Mouse (Mus musculus): ENCODE measurements at regions not wholly inside any gene's neighbourhood (a gene's known extent, or its start where the extent isn't known, plus 50 kb on each side); places are given as distances from the start of the nearest gene placed in this dataset.
"Not testable (repeated sequence)": the region's sequence is repeated elsewhere in the genome, so short reads cannot be mapped to it uniquely, and the experiment has no call there.

- Histone ChIP-seq H3K4me2 (replicated peaks; ENCODE audit: low read depth, low read length, severe bottlenecking) (no peak overlapping the region), H3K4me3 (replicated peaks; ENCODE audit: low read length) (no peak overlapping the region), H3K27ac (replicated peaks; ENCODE audit: low read depth, low read length) (no peak overlapping the region), H3K4me1 (ENCODE audit: control insufficient read depth, insufficient read depth, low read length) (no peaks in the 10 kb centered on the region), H3K27me3 (ENCODE audit: control insufficient read depth, insufficient read depth, low read length) (no peaks in the 10 kb centered on the region), H3K9ac (ENCODE audit: low read depth, low read length, severe bottlenecking) (no peak overlapping the region), H3K36me3 (ENCODE audit: control insufficient read depth, insufficient read depth, low read length) (no peaks in the 10 kb centered on the region), H3K9me3 (ENCODE audit: control insufficient read depth, low read length) (no peaks in the 10 kb centered on the region)
- WGBS: 72% methylated on average over 7 of the region's 7 CpGs
- DNase-seq (ENCODE audit: low spot score) (no peak), ATAC-seq (ENCODE audit: low FRiP score, low read depth) (no peak)
- TF ChIP-seq POLR2A (IDR thresholded peaks at IDR 0.05; ENCODE audit: borderline replicate concordance, extremely low read depth, insufficient read depth, insufficient read length): no peak
Measured at GRCm38 (mm10) chr10:11515144-11515543, 171.9 kb downstream of the Epm2a start.

GRCm38 (mm10) chr10:11517122-11517521 is 173.9 kb downstream of the Epm2a start:
- no peak for TF ChIP-seq POLR2A (IDR thresholded peaks at IDR 0.05; ENCODE audit: borderline replicate concordance, extremely low read depth, insufficient read depth, insufficient read length)

GRCm38 (mm10) chr10:11531343-11531742 is 188.1 kb downstream of the Epm2a start:
- Histone ChIP-seq H3K4me1 (ENCODE audit: control insufficient read depth, insufficient read depth, low read length) (no peaks in the 10 kb centered on the region), H3K27ac (replicated peaks; ENCODE audit: low read depth, low read length) (no peak overlapping the region), H3K9ac (ENCODE audit: low read depth, low read length, severe bottlenecking) (no peak overlapping the region), H3K4me3 (replicated peaks; ENCODE audit: low read length) (no peak overlapping the region), H3K9me3 (ENCODE audit: control insufficient read depth, low read length) (no peaks in the 10 kb centered on the region), H3K36me3 (ENCODE audit: control insufficient read depth, insufficient read depth, low read length) (no peaks in the 10 kb centered on the region), H3K4me2 (replicated peaks; ENCODE audit: low read depth, low read length, severe bottlenecking) (no peak overlapping the region), H3K27me3 (ENCODE audit: control insufficient read depth, insufficient read depth, low read length) (no peaks in the 10 kb centered on the region)
- ATAC-seq (ENCODE audit: low FRiP score, low read depth) (no peak), DNase-seq (ENCODE audit: low spot score) (no peak)
- no peak for TF ChIP-seq POLR2A (IDR thresholded peaks at IDR 0.05; ENCODE audit: borderline replicate concordance, extremely low read depth, insufficient read depth, insufficient read length)
- WGBS: 73% methylated on average over 1 of the region's 1 CpGs

More at GRCm38 (mm10) chr10:11517122-11517521, 173.9 kb downstream of the Epm2a start:
- no peak overlapping the region for H3K4me2 ChIP-seq (replicated peaks; ENCODE audit: low read depth, low read length, severe bottlenecking)
- no peaks in the 10 kb centered on the region for H3K9me3 ChIP-seq (ENCODE audit: control insufficient read depth, low read length)
- WGBS: 61% methylated on average over 2 of the region's 2 CpGs
- H3K9ac ChIP-seq (ENCODE audit: low read depth, low read length, severe bottlenecking): no peak overlapping the region
- no peak overlapping the region for H3K27ac ChIP-seq (replicated peaks; ENCODE audit: low read depth, low read length)
- H3K4me3 ChIP-seq (replicated peaks; ENCODE audit: low read length): no peak overlapping the region
- H3K27me3 ChIP-seq (ENCODE audit: control insufficient read depth, insufficient read depth, low read length): no peaks in the 10 kb centered on the region
- no peaks in the 10 kb centered on the region for H3K4me1 ChIP-seq (ENCODE audit: control insufficient read depth, insufficient read depth, low read length)
- DNase-seq (ENCODE audit: low spot score): peak; percentile 16
- H3K36me3 ChIP-seq (ENCODE audit: control insufficient read depth, insufficient read depth, low read length): no peaks in the 10 kb centered on the region
- ATAC-seq (ENCODE audit: low FRiP score, low read depth): no peak

- H3K36me3 ChIP-seq (ENCODE audit: control insufficient read depth, insufficient read depth, low read length): not testable (repeated sequence)
- 91% methylated on average over 15 of the region's 15 CpGs for WGBS
Measured at GRCm38 (mm10) chr10:11555376-11555775, 212.2 kb downstream of the Epm2a start.

GRCm38 (mm10) chr10:11570523-11571055 is 227.4 kb downstream of the Epm2a start:
- 74% methylated on average over 4 of the region's 4 CpGs for WGBS
- no peaks in the 10 kb centered on the region for H3K9me3 ChIP-seq (ENCODE audit: control insufficient read depth, low read length)
- no peak for ATAC-seq (ENCODE audit: low FRiP score, low read depth)
- no peak overlapping the region for H3K9ac ChIP-seq (ENCODE audit: low read depth, low read length, severe bottlenecking)
- no peaks in the 10 kb centered on the region for H3K36me3 ChIP-seq (ENCODE audit: control insufficient read depth, insufficient read depth, low read length)
- no peak overlapping the region for H3K4me3 ChIP-seq (replicated peaks; ENCODE audit: low read length)
- no peaks in the 10 kb centered on the region for H3K27me3 ChIP-seq (ENCODE audit: control insufficient read depth, insufficient read depth, low read length)
- TF ChIP-seq POLR2A (IDR thresholded peaks at IDR 0.05; ENCODE audit: borderline replicate concordance, extremely low read depth, insufficient read depth, insufficient read length): no peak
- H3K4me1 ChIP-seq (ENCODE audit: control insufficient read depth, insufficient read depth, low read length): no peaks in the 10 kb centered on the region
- DNase-seq (ENCODE audit: low spot score): no peak
- no peak overlapping the region for H3K4me2 ChIP-seq (replicated peaks; ENCODE audit: low read depth, low read length, severe bottlenecking)
- no peak overlapping the region for H3K27ac ChIP-seq (replicated peaks; ENCODE audit: low read depth, low read length)

More at GRCm38 (mm10) chr10:11555376-11555775, 212.2 kb downstream of the Epm2a start:
- not testable (repeated sequence) for H3K4me1 ChIP-seq (ENCODE audit: control insufficient read depth, insufficient read depth, low read length); H3K4me2 ChIP-seq (replicated peaks; ENCODE audit: low read depth, low read length, severe bottlenecking); DNase-seq (ENCODE audit: low spot score); H3K9me3 ChIP-seq (ENCODE audit: control insufficient read depth, low read length); H3K27ac ChIP-seq (replicated peaks; ENCODE audit: low read depth, low read length); H3K9ac ChIP-seq (ENCODE audit: low read depth, low read length, severe bottlenecking); H3K4me3 ChIP-seq (replicated peaks; ENCODE audit: low read length); H3K27me3 ChIP-seq (ENCODE audit: control insufficient read depth, insufficient read depth, low read length); ATAC-seq (ENCODE audit: low FRiP score, low read depth)

- H3K4me1 ChIP-seq (ENCODE audit: control insufficient read depth, insufficient read depth, low read length): no peaks in the 10 kb centered on the region
- no peak overlapping the region for H3K4me2 ChIP-seq (replicated peaks; ENCODE audit: low read depth, low read length, severe bottlenecking)
- no peak for DNase-seq (ENCODE audit: low spot score)
- no peaks in the 10 kb centered on the region for H3K9me3 ChIP-seq (ENCODE audit: control insufficient read depth, low read length)
- peak overlapping the region; percentile 33; the same call in 1 of the 2 replicates for H3K27ac ChIP-seq (replicated peaks; ENCODE audit: low read depth, low read length)
- 97% methylated on average over 1 of the region's 1 CpGs for WGBS
- H3K4me3 ChIP-seq (replicated peaks; ENCODE audit: low read length): no peak overlapping the region
- TF ChIP-seq POLR2A (IDR thresholded peaks at IDR 0.05; ENCODE audit: borderline replicate concordance, extremely low read depth, insufficient read depth, insufficient read length): no peak
- no peaks in the 10 kb centered on the region for H3K36me3 ChIP-seq (ENCODE audit: control insufficient read depth, insufficient read depth, low read length)
- ATAC-seq (ENCODE audit: low FRiP score, low read depth): no peak
- H3K9ac ChIP-seq (ENCODE audit: low read depth, low read length, severe bottlenecking): no peak overlapping the region
- H3K27me3 ChIP-seq (ENCODE audit: control insufficient read depth, insufficient read depth, low read length): no peaks in the 10 kb centered on the region
Measured at GRCm38 (mm10) chr10:11608451-11608850, 265.2 kb downstream of the Epm2a start.

- H3K36me3 ChIP-seq (ENCODE audit: control insufficient read depth, insufficient read depth, low read length); H3K4me1 ChIP-seq (ENCODE audit: control insufficient read depth, insufficient read depth, low read length); H3K27me3 ChIP-seq (ENCODE audit: control insufficient read depth, insufficient read depth, low read length); DNase-seq (ENCODE audit: low spot score); H3K9ac ChIP-seq (ENCODE audit: low read depth, low read length, severe bottlenecking); H3K27ac ChIP-seq (replicated peaks; ENCODE audit: low read depth, low read length); H3K9me3 ChIP-seq (ENCODE audit: control insufficient read depth, low read length); H3K4me2 ChIP-seq (replicated peaks; ENCODE audit: low read depth, low read length, severe bottlenecking); ATAC-seq (ENCODE audit: low FRiP score, low read depth); H3K4me3 ChIP-seq (replicated peaks; ENCODE audit: low read length): not testable (repeated sequence)
- WGBS: 91% methylated on average over 15 of the region's 20 CpGs
Measured at GRCm38 (mm10) chr10:11609092-11609491, 265.9 kb downstream of the Epm2a start.
